Mouse (Mus musculus) spleen, adult 12 weeks (tissue): ENCODE data around the gene Gorasp2.

Source experiments
- DNase-seq: peaks from one replicate; pipeline ENCODE4 v3.0.0; 2022; ENCODE audit warnings: low spot score

Gorasp2 gene

DNA sequence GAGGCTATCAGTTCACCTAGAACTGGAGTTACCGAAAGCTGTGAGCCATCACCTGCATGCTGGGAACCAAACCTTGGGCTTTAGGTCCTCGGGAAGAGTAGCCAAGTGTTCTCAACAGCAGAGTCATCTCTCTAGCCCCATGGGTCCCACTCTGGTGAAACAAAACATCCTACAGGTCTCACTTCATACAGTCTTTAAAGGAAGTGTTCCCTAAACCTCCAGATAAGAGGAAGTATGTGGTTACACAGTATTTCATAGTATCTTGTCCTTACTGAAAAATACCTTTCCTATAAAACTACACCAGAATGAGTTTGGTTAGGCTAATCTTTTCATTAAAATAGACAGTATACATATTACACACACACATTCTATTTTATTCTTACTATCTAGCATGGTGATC is 81.2 kb downstream of the Gorasp2 start:
- DNase-seq = no peak

DNA sequence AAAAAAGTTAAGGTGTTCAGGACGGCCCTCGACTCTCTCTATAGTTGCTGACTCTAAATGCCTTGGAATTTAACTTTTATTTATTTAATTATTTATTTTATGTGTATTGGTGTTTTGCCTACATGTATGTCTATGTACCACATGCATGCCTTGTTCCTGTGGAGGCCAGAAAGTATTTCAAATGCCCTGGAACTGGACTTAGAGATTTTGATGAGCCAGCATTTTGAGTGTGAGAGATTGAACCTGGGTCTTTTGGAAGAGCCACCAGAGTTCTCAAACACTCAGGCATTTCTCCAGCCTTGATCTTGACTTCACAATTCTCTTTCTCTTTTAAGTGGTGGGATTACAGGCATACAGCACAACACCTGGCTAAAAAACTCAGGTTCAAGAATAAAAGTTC is 90.3 kb downstream of the Gorasp2 start:
- no peak for DNase-seq

DNA sequence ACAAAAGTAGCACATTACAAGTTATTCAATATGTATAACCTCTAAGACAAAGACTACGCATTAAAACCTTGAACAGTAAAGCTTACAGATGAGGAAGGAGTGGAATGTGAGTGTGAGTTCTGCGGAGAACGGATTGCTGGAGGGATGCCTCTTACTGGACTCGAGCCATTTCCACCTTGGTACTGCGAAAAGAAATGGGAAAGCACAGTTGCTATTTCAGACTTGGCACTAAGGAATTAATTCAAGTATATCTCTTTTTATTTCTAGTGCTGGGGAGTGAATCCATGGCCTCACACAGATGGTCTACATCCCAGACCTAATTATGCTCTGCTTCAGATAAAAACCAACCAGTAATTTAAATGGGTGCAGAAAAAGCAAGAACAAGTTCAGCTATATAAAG is 90.8 kb downstream of the Gorasp2 start:
- no peak for DNase-seq
